Mouse (Mus musculus) 3134 (cell line): ENCODE results near the gene Smim5.

Experiments used
- DNase-seq: peaks from one replicate; pipeline ENCODE4 v3.0.0-alpha.2; 2011; ENCODE audit warnings: low spot score; ENCODE audit not compliant: insufficient read length; ENCODE audit errors: extremely low read depth

Smim5 gene

DNA sequence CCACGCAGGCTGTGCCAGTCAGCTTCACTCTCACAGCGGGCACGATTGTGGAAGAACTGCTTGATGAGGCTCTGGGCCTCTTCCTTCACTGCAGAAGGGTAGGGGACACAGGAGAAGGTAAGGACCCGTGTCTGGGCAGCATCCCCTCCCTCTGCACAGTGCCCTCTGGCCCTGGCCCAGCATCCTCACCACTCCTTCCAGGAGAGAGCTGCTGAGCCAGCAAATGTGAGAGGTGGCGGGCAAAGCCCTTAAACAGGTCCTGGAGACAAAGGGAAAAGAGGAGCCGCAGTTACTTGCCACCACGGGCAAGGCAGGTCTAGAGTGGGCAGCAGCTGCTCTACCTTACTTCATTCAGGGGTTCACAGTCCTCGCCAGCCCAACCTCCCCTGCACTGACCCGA lies 6.7 kb upstream of the Smim5 start:
- DNase-seq = no peak

DNA sequence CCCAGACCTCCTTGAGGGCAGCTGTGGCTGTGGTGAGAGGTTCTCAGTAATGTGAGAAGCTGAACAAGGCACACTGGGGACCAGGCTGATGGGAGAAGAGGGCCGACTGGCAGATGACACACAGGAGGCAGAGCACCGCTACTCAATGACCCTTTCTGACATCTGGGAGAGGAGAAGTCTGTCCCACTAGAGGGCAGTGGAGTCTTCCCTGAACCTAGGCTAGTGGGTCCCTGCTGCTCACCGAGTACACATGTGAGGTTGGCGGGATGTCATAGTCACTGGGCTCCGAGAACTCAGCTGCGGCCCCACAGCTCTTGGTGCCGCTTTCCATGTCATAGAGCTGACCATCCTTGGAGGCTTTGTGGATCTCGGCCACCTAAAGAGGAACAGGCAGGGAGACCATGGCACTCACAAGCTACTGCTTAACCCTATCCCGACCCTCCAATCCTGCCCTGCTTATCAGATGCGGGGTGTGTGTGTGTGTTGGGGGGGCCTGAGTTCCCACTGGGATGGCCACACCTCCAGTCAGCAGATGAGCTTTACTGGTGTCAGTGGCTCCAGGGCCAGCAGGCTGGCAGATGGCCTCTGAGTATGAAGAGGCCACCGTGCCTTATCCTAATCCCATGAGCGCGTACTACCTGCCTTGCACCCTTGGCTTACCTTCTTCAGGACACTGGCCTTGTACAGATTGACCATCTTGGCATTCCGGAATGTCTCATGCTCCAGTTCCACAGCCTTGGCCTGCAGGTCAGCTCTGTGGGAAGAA lies 4.8 kb upstream of the Smim5 start:
- DNase-seq = no peak

DNA sequence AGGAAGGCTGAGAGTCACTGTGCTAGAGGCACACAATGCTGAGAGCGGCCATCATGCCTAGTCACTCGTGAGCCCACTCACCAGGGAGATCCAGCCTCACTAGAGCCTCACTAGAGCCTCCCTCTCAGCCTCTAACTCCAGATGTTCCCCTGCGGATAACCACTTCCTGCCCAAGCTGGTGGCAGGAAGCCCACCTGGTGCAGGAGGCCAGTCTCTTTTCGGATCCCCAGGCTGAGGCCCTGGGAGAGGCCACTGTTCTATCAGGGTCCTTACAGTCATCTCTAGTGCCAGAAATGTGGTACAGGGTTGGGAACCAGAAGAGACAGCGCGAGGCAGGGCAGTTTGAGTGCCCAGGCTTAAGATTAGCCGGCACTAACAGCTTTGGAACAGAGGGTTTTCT lies 1.3 kb upstream of the Smim5 start:
- DNase-seq = no peak

DNA sequence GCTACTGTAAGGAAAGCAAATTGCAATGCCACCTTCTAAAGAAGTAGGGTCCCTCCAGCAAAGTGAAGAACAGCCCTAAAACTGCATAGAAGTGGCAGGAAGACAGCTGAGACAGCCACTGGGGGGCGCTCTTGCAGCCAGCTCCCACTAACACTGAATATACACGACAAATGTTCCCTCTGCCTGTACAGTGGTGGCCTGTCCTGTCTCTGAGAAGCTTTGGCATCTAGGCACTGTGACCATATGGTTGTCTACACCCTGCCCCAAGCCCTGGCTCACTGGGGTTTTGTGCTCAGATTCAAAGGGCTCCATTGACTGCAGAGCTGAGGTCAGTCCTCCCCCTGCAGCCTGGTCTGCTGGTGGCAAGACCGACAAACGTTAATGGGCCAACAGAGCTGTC lies 880 bp upstream of the Smim5 start:
- DNase-seq = no peak

DNA sequence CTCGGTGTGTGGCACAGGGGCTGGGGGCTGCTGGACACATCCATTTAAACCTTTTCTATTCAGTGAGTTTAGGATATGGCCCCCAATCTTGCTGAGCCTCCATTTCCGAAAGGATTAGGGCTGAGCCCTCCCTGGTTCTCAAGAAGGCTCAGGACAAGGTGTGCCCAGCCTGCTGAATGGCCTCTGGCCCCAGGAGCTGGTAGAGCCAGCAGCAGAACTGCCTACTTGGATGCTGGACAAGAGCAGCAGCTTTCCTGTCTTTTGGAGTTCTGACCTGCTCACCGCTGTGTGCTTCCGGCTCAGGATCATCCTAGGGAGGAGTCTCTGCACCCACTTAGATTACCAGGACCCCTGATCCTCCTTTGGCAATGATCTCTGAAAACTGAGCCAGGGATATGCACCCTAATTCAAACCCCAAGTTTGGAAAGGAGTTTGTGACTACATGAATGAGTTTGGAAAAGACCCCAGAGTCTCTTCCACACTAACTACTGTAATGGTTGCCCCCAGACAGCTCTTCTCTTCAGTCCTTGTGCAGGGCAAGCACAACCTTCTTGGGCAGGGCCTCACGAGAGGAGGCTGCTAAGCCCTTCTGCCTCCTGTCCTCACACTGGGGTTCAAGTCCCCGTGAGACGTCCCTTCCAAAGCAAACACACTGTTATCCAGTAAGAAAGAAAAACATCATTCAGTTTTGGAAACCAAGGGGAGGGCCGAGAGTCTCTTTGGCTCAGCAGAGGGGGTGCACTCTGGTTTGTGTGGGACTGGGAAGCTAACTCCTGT lies 983 bp downstream of the Smim5 start:
- no peak for DNase-seq

DNA sequence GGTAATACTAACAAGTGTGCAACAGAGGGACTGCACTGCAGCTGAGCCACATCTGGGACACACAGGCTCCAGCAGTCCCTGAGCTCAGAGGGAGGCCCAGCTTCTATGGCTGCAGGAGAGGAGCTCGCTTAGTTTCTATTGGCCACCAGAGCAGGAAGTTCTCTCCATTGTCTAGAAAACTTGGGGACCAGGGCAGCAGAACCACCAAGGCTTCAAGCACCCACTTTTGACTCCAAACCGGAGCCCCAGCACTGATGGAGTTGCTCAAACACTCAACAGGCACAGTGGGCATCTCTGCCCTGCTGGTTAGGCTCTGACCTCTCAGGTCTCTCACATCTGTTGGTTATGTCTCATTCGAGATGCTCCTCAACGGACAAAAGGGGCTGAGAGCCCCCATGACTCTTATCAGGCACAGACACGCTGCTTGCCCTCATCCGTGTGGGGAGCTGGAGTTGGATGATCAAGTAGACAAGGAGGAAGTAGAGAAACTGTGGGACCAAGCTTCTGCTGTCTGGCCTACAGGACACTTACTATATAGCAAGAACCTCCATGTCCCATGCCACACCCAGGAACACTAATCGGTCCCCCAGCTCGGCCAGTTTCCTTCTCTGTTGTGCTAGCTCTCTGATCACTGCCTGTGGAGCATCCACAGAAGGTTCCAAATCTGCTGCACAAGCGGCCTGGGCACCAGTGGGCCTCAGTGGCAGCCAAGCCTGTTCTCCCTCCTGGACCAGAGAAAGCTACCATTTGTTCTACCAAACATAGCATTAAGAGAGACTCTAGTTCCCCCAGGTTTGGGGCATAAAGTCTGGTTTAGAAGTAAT lies 1.8 kb downstream of the Smim5 start:
- DNase-seq = no peak

DNA sequence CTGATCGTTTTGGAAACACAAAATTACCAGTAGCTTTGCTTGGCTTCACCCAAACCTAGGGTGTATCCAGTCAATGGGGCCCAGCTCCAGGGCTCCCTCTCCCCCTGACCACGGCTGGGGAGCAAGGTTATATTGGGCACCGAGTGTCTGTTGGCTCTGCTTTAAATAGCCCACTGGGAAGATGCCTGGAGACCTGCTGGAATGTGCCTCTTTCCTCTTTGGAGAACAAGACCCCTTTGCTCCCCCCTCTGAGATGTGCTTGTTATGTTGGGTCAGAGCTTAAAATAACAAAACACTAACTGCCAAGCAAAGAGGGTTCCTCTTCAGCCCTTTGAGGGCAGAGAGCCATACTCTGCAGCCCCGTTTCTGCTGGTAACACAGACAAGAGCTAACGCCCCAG lies 2.4 kb downstream of the Smim5 start:
- no peak for DNase-seq

DNA sequence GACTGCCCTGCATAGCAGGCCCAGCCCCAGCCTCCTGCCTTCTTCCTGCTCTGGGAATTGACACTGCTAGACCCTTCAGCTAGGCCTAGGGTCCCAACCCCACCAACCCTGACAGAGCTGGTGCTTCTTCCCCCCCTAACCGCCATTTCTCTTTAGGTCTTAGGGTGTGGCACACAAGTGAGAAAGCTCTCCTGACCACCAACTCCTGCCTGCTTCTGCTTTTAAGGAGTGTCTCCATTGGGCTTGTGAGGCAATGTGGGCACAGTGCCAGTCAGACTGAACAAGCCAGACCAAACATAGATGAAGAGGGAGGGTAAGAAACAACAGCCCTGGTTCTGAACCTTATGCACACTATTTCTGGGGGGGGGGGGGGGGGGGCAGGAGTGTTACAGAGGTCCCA lies 3.1 kb downstream of the Smim5 start:
- no peak for DNase-seq

DNA sequence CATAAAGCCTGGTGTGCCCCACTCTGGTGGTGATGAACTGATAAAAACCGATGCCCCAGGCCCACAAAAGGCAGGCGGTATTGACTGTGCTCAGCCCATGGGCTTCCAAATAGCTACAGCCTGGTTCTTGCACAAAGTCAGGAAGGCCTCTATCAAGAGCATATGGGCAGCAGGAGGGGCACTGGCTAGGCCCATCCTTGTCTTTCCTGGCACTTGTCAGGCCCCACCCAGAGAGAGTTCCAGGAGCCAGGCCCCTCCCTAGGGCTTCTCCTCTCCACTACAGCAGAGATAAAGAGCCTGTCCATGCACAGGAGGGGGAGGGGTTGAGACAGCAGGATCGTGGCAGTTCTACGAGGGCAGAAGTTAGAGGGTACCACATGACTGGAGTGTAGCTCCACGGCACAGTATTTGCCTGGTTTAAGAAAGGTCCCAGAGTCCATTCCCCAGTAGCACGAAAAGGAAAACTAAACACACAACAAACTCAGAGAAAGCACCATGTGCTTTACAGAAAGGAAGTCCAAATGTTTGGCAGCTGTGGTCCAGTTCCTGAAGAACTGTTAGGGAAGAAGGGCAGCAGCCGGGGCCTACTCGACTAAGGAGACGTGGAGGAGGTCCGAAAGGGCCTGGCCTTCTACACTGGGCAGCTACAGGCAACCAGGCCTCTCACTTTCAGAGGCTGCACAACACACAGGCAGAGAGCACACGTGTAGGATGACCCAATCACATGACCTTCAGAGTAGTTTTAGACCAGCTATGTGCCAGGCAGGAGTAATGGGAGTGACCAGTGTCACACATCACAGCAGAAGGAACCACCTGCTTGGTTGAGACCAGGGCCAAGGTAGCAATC lies 3.8 kb downstream of the Smim5 start:
- DNase-seq = no peak

DNA sequence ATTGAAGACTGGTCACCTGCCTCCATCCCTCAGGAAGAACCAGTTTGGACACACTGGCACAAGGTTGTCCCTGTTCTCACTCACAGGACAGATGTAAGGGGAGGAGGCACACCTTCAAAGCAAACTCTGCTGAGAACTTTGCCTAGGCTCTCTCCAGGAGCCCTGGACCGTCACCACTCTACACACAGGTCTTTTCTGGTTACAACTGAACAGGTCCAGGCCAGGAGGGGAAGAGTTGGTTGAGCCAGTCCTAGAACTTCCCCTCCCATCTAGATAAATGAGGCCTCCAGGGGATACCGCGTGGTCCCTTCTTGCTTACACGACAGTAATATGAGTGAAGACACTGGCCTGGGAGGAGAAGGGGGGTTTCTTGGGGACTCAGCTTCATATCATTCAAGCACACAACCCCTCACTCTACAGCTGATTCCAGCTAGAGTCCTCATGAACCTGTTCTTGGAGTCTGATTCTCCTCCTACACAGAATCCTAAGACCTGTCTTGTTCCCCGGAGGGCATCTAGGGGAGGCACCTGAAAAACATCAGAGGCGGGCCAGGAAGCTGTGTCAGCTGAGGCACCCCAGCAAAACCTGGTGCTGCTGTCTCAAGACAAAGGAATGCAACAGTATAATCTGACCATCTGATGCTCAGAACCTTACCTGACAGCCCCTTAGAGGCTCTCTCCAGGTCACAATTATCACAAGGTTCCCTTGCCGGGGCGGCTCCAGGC lies 4.6 kb downstream of the Smim5 start:
- no peak for DNase-seq

DNA sequence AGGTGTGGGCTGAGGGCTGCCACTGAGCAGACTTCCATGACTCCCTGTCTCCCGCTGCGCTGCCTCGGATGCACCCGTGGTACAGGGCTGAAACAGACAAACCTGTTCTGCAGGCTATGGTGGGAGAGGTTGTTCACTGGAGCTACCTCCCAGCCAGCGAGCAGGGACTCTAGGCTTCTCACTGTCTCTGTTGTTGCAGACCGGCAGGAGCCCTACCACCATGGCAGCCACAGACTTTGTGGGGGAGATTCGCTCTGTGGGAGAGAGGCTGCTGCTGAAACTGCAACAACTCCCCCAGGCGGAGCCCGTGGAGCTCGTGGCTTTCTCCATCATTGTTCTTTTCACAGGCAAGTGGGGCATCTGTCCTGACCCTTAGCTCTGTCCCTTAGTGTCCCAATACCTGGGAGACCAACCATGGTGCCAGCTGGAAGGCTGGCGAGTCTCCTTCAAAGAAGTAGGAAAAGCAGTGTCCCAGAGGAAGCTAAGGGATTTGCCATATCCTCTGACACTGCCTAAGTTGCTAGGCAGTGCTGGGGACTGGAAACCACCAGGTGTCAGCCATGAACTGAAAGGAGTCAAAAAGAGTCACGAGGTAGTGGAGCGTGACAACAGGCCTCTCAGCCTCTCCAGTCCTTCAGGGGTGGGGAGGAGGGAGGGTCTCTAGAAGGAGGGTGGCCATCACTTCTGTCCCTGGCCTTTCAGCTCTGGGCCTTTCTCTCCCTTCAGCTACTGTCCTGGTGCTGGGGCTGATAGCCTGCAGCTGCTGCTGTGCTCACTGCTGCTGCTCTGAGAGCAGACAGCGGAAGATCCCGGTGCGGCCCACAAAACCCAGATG lies 5.4 kb downstream of the Smim5 start:
- no peak for DNase-seq

DNA sequence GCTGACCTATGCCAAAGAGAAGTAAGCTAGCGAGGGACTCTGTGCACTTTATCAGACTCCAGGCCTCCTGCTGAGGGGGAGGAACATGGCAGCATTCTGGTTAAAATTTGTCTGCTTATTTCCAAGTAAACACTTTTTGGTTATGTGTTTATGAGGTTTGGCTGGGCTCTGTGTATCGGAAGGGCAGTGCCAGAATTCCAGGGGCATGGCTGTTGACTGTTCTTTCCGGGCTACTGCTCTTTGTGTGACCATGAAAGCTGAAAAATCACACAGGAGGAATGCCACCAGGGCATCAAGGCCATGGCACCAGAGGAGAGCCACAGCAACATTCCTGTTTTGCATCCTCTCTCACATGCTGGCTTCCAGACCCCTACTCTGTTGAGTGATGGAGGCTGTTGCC lies 6.3 kb downstream of the Smim5 start:
- no peak for DNase-seq

DNA sequence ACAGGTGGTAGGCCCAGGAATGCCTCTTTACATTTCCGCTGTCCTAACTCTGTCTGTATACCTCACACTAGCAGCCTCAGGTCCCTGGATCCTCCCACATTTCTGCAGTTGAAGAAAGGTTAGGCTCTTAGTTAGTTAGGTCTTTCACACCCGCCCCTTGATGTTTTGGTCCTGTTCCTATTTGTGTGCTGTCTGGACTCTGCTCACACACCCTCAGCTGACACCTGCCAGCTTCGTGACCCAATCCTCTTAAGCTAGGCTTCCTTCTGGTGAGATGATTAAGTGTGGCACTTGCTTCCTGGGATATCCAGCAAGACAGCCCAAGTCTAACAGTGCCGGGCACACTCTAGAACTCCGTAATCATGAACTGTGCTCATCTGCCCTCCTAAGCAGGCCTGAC lies 6.8 kb downstream of the Smim5 start:
- DNase-seq = no peak

DNA sequence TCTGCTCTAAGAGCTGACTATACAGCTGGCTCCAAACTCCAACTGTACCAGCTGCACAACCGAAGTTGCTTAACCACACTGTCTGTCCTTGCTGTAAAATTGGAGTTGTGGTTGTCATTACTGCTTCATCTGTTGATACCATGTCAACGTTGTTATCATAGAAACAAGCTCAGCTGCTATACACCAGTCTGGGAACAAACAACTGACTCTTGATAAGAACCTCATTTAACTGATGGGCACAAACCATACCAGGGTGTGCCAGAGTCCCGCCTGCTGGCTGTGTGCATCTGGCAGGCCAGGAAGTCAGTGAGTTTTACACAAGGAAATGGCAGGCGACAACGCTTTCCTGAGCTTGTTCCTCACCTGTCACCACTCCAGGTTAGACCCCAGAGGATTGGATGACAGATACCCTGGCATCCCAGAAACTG lies 11.4 kb downstream of the Smim5 start:
- no peak for DNase-seq

DNA sequence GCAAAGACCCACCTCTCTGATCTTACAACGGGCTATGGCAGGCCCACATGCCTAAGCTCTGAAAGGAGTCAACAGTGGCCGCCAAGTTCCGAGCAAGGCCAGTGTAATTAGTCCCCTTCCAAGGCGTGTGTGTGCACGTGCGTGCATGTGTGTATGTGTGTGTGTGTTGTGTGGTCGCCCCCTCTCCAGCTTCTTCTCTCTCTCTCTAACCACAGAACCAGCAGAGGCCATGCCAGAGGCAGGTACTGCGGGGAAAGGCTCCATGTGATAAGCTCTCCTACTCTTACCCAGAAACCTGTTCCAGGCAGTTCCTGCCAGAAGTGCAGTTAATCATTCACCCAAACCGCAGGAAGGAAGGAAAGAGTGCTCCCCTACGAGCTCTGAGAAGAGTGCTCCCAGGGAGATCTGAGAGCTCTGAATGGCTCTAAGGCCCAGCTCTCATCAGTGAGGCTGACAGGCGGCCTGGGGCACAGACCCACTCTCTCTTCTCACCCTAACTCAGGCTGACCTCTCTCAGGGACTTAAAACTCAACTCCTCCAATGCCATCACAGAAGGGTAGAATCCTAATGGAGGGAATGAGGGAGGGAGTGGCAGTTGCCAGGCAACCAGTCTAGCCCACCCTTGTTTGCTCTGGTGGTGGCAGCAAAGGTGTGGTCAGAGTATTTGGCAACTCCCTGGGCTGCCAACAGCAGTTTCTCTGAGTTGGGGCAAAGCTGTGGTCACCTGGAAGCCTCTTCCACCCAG lies 12.0 kb downstream of the Smim5 start, which contains the start of gene Smim6:
TSS of gene Smim6 (plus strand) at position 386 of the 745 bp plus-strand sequence.
- no peak for DNase-seq

DNA sequence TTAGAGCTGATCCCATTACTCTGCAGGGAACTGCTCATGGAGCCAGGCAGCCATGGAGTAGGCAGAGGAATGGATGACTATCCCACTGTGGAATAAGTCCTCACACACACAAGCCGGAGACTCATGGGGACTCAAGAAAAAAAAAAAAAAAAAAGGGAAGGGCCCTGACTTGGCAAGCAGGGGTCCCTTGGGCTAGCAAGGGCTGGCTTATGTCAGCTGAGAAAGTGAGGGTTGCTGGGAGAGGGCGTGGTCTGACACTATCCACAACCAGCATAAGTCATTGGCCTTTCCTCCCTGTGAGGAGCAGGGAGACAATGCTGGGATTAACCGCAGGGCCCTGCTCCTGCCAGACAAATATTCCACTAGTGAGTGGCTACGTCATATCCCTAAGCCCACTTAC lies 16.8 kb downstream of the Smim5 start:
- no peak for DNase-seq

DNA sequence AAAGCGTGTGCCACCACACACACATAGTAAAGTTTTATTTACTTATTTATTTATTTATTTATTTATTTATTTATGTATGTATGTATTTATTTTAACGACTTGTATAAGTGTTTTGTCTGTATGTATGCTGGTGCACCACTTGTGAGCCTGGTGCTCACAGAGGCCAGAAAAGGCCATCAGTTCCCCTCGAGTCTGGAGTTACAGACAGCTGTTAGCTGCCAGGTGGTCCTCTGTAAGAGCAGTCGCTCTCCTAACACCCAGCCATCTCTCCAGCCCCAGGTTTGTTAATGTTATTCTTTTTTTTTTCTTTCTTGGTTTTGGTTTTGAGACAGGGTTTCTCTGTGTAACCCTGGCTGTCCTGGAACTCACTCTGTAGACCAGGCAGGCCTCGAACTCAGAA lies 18.9 kb downstream of the Smim5 start:
- DNase-seq = no peak

DNA sequence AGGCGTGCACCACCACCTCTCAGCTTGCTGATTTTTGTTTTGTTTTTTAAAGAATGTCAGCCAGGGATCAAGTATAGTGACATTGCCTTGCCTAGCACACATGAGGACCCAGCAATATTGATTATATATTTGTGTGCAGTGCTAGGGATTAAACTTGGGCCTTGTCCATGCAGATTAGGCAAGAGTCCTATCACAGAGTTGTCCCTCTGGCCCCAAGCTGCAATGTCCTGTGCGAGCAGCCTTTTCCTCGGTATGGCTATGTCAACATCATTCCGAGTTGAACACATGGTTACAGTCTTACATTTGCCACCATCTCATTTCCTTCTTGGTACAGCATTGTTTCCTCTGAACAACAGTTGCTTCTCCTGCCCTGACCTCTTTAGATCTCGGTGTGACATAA lies 19.3 kb downstream of the Smim5 start:
- DNase-seq = no peak
